Mouse (Mus musculus) heart, postnatal 0 days (tissue): ENCODE data around the gene Olfr313. TPM values are rescaled to one million over a fixed set of nuclear protein-coding genes. Genes with fewer than 3 reads are reported as not detected.
A peak's percentile ranks its signal among the peaks of the same experiment; 100 is the strongest.
"Not testable (repeated sequence)": the region's sequence is repeated elsewhere in the genome, so short reads cannot be mapped to it uniquely, and the experiment has no call there.

ENCODE experiments used
- ATAC-seq: fragments of 200-750 bp; cut with Nextera tagmentation; 2 replicates; pipeline ENCODE4 v1.8.0; 2017; ENCODE audit warnings: low read depth, moderate number of reproducible peaks, moderate library complexity; ENCODE audit not compliant: insufficient read depth
- DNase-seq: peaks from one replicate; pipeline ENCODE4 v3.0.0-alpha.2; 2016; ENCODE audit warnings: low spot score
- H3K27ac ChIP-seq: fragments of 300-500 bp; sonication (generic); 2 replicates; pipeline ENCODE4 v1.5.1; 2014; ENCODE audit warnings: low read depth, mild to moderate bottlenecking
- H3K27me3 ChIP-seq: fragments of 300-500 bp; sonication (generic); 2 replicates; pipeline ENCODE4 v1.6.1; 2014; ENCODE audit warnings: low read length, mixed read lengths; ENCODE audit not compliant: control insufficient read depth, insufficient read depth
- H3K36me3 ChIP-seq: fragments of 300-500 bp; sonication (generic); replicated peaks from 2 replicates; pipeline ENCODE4 v1.6.1; 2014; ENCODE audit warnings: low read length, mixed read lengths; ENCODE audit not compliant: control insufficient read depth, insufficient read depth
- H3K4me1 ChIP-seq: fragments of 300-500 bp; sonication (generic); 2 replicates; pipeline ENCODE4 v1.6.1; 2014; ENCODE audit warnings: antibody characterized with exemption; ENCODE audit not compliant: control insufficient read depth, insufficient read depth
- H3K4me2 ChIP-seq: fragments of 300-500 bp; sonication (generic); 2 replicates; pipeline ENCODE4 v1.6.1; 2014; ENCODE audit warnings: low read depth, mild to moderate bottlenecking, low read length, moderate library complexity
- H3K4me3 ChIP-seq: fragments of 300-500 bp; sonication (generic); 2 replicates; pipeline ENCODE4 v1.5.1; 2014; ENCODE audit warnings: low read depth, low read length
- H3K9ac ChIP-seq: fragments of 300-500 bp; sonication (generic); replicated peaks from 2 replicates; pipeline ENCODE4 v1.6.1; 2014; ENCODE audit warnings: low read depth, low read length, mixed read lengths
- H3K9me3 ChIP-seq: fragments of 300-500 bp; sonication (generic); replicated peaks from 2 replicates; pipeline ENCODE4 v1.6.1; 2016; ENCODE audit warnings: low read length; ENCODE audit not compliant: control insufficient read depth
- CTCF ChIP-seq: IDR thresholded peaks from 2 replicates; pipeline ENCODE4 v1.5.1; 2016; ENCODE audit warnings: antibody characterized with exemption, control low read depth, low read depth
- EP300 ChIP-seq: IDR thresholded peaks from 2 replicates; pipeline ENCODE4 v1.6.1; 2016; ENCODE audit warnings: antibody characterized with exemption, low read depth
- WGBS: fragments of 180-500 bp; shearing (Covaris S2); extraction: QIAGEN DNeasy Blood & Tissue Kit; methylation state at CpG from one replicate; pipeline ENCODE4 v1.1.7; 2014; 5-methylcytosine and 5-hydroxymethylcytosine counted together
- polyA plus RNA-seq: library from polyadenylated mRNA; unstranded; fragments of >200 nt; fragmentation: Nextera tagmentation; extraction: Ambion mirVana; gene quantifications from 2 replicates; pipeline ENCODE4 v1.2.1, GENCODE M21; 2015
- total RNA-seq: library from RNA; depleted of rRNA; stranded (reverse); fragments of >200 nt; gene quantifications from 2 replicates; pipeline ENCODE4 v1.2.3, GENCODE M21; 2014; ENCODE audit warnings: low replicate concordance; rRNA removed

Olfr313 gene
- total RNA-seq (0.12 TPM in 1 of 2 replicates, not detected in the other), polyA plus RNA-seq (0.04 TPM in 1 of 2 replicates, not detected in the other)

- ATAC-seq, DNase-seq, H3K9ac ChIP-seq, H3K4me3 ChIP-seq, H3K4me1 ChIP-seq, H3K9me3 ChIP-seq, H3K36me3 ChIP-seq, H3K27ac ChIP-seq, H3K27me3 ChIP-seq, H3K4me2 ChIP-seq: not testable (repeated sequence)
- WGBS, result 54% methylated on average over 1 of the region's 1 CpGs
These were observed at the start of gene Olfr313 for GRCm38 (mm10) chr11:58814700-58815099. TSS of gene Olfr313 (plus strand) at chr11:58815000.

GRCm38 (mm10) chr11:58772888-58773287 lies 41.9 kb upstream of the Olfr313 start, which contains the start of gene Olfr315:
TSS of gene Olfr315 (plus strand) at chr11:58773188.
- no peaks in the 10 kb centered on the region for H3K36me3 ChIP-seq
- H3K27me3 ChIP-seq, result no peaks in the 10 kb centered on the region
- H3K9me3 ChIP-seq, result no peaks in the 10 kb centered on the region
- H3K27ac ChIP-seq, result no peak within 1 kb of the TSS
- DNase-seq (no peak), ATAC-seq (no peak)
- TF ChIP-seq CTCF (no peak), EP300 (no peak)
- H3K9ac ChIP-seq, result no peak within 1 kb of the TSS
- H3K4me3 ChIP-seq, result no peak within 1 kb of the TSS
- no peaks in the 10 kb centered on the region for H3K4me1 ChIP-seq
- H3K4me2 ChIP-seq, result no peak within 1 kb of the TSS

- Histone ChIP-seq H3K36me3 (no peaks in the 10 kb centered on the region), H3K4me1 (peaks cover 9% of the 10 kb centered on the region), H3K9me3 (no peaks in the 10 kb centered on the region), H3K27ac (no peak within 1 kb of the TSS), H3K9ac (no peak within 1 kb of the TSS), H3K4me3 (no peak within 1 kb of the TSS), H3K27me3 (no peaks in the 10 kb centered on the region), H3K4me2 (no peak within 1 kb of the TSS)
- DNase-seq (no peak), ATAC-seq (no peak)
- 42% methylated on average over 6 of the region's 6 CpGs for WGBS
- no peak for TF ChIP-seq EP300
- TF ChIP-seq CTCF, result no peak
These were observed 32.2 kb upstream of the Olfr313 start, which contains the start of gene Olfr314 for GRCm38 (mm10) chr11:58782480-58783089. TSS of gene Olfr314 (plus strand) at chr11:58782952.

DNA sequence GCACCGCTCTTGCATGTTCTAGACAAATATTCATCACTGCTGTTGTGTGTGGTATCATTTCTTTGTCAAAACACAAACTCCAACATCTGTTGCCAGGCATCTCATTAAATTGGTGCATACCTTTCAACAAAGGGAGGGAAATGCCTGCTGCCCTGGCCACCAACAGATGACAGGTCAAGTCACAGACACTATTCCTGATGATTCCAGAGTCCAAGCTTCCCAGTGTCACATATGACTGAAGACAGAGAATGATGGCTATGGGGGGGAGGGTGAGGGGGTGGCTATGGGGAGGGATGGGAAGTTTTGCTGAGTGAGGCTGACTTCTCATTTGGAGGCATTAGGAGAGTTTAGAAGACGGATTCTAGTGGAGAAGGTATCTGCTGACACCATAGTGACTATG lies 30.6 kb upstream of the Olfr313 start:
- ATAC-seq, result peak; percentile 53
- H3K9ac ChIP-seq, result no peak overlapping the region
- H3K4me3 ChIP-seq, result no peak overlapping the region
- no peaks in the 10 kb centered on the region for H3K9me3 ChIP-seq
- H3K4me1 ChIP-seq, result peaks cover 9% of the 10 kb centered on the region
- no peaks in the 10 kb centered on the region for H3K27me3 ChIP-seq
- WGBS, result 41% methylated on average over 2 of the region's 2 CpGs
- no peak for TF ChIP-seq EP300
- no peak for TF ChIP-seq CTCF
- no peaks in the 10 kb centered on the region for H3K36me3 ChIP-seq
- H3K27ac ChIP-seq, result no peak overlapping the region
- no peak overlapping the region for H3K4me2 ChIP-seq
- peak; percentile 39 for DNase-seq

- WGBS, result 82% methylated on average over 10 of the region's 10 CpGs
These were observed 27.1 kb upstream of the Olfr313 start for GRCm38 (mm10) chr11:58787651-58788050.

GRCm38 (mm10) chr11:58788346-58788745 lies 26.5 kb upstream of the Olfr313 start:
- H3K9ac ChIP-seq, result no peak overlapping the region
- no peaks in the 10 kb centered on the region; the same call in 1 of the 2 replicates for H3K4me1 ChIP-seq
- no peak overlapping the region for H3K4me2 ChIP-seq
- DNase-seq (no peak), ATAC-seq (no peak)
- H3K27ac ChIP-seq, result no peak overlapping the region
- no peak overlapping the region for H3K4me3 ChIP-seq
- H3K9me3 ChIP-seq, result no peaks in the 10 kb centered on the region
- WGBS, result 76% methylated on average over 8 of the region's 8 CpGs
- TF ChIP-seq CTCF (no peak), EP300 (no peak)
- H3K27me3 ChIP-seq, result no peaks in the 10 kb centered on the region
- H3K36me3 ChIP-seq, result no peaks in the 10 kb centered on the region

More at GRCm38 (mm10) chr11:58787651-58788050, 27.1 kb upstream of the Olfr313 start:
- H3K27me3 ChIP-seq, result no peaks in the 10 kb centered on the region
- ATAC-seq (no peak), DNase-seq (no peak)
- no peak overlapping the region for H3K4me3 ChIP-seq
- no peak overlapping the region for H3K4me2 ChIP-seq
- H3K9ac ChIP-seq, result no peak overlapping the region
- H3K36me3 ChIP-seq, result no peaks in the 10 kb centered on the region
- H3K9me3 ChIP-seq, result no peaks in the 10 kb centered on the region
- H3K27ac ChIP-seq, result no peak overlapping the region
- peaks cover 4% of the 10 kb centered on the region for H3K4me1 ChIP-seq
- TF ChIP-seq EP300, result no peak
- TF ChIP-seq CTCF, result no peak
